Mouse (Mus musculus) heart, embryonic 10.5 days (tissue): ENCODE results near the gene Apod. TPM values are rescaled to one million over a fixed set of nuclear protein-coding genes. Genes with fewer than 3 reads are reported as not detected.

Experiments
- DNase-seq: peaks from one replicate; pipeline ENCODE4 v3.0.0-alpha.2; 2017; ENCODE audit warnings: low spot score
- H3K27ac ChIP-seq: fragments of 300-500 bp; sonication (generic); 2 replicates; pipeline ENCODE4 v1.5.1; 2016; ENCODE audit warnings: mild to moderate bottlenecking
- H3K27me3 ChIP-seq: fragments of 300-500 bp; sonication (generic); 2 replicates; pipeline ENCODE4 v1.6.1; 2016; ENCODE audit warnings: mild to moderate bottlenecking; ENCODE audit not compliant: poor library complexity, insufficient read depth, severe bottlenecking
- H3K36me3 ChIP-seq: fragments of 300-500 bp; sonication (generic); 2 replicates; pipeline ENCODE4 v1.6.1; 2016; ENCODE audit warnings: mild to moderate bottlenecking, moderate library complexity
- H3K4me1 ChIP-seq: fragments of 300-500 bp; sonication (generic); 2 replicates; pipeline ENCODE4 v1.6.1; 2016; ENCODE audit warnings: mild to moderate bottlenecking
- H3K4me3 ChIP-seq: fragments of 300-500 bp; sonication (generic); 2 replicates; pipeline ENCODE4 v1.5.1; 2016; ENCODE audit warnings: mild to moderate bottlenecking, moderate library complexity
- H3K9me3 ChIP-seq: fragments of 300-500 bp; sonication (generic); 2 replicates; pipeline ENCODE4 v1.6.1; 2016; ENCODE audit warnings: mild to moderate bottlenecking, moderate library complexity
- WGBS: fragments of 180-500 bp; shearing (Covaris S2); methylation state at CpG from one replicate; pipeline ENCODE4 v1.1.7; 2016; 5-methylcytosine and 5-hydroxymethylcytosine counted together
- polyA plus RNA-seq: library from polyadenylated mRNA; unstranded; fragments of >200 nt; fragmentation: Nextera tagmentation; extraction: Ambion mirVana; gene quantifications from 2 replicates; pipeline ENCODE4 v1.2.1, GENCODE M21; 2016

Apod gene
- not detected in 2 replicates for polyA plus RNA-seq

DNA sequence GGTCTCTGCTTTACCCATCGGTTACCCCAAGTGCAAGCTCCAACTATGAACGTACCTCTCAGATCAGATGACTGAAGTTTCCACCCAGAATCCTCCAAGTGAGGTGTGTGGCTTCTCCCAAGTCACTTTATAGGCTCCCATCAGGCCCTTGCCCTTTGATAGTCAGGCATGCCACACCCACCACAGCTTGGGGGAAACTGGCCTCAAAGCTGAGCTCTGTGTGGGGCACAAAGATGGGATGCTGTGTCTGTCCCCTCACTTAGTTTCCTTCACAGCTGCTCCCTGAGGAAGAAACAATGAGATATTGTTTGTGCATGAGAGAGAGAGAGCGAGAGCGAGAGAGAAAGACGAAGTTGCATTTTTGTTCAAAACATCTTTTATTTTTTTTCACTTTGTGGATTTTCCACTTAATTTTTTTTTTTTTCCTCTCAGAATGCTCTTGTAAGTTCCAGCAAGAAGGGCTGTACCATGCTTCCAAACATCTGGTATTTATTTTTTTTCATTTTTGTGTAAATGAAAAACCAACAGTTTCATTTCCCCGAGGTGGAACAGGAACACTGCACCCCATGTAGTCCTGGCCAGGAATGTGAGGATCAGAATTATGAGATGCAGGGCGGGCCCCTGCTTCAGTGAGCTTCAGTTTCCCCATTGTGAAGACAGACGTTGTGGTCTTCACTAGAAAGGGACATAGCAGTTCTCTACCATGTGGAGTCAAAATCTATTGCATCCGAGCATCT lies at the start of gene Apod:
Gene Apod (minus strand): TSS at position 312 of the 737 bp plus-strand sequence.
- no peak for DNase-seq
- WGBS, result 70% methylated on average over 9 of the region's 9 CpGs
- H3K27ac ChIP-seq, result no peak within 1 kb of the TSS

GRCm38 (mm10) chr16:31363685-31364436 lies 49.3 kb upstream of the Apod start:
- Histone ChIP-seq H3K36me3 (no peaks in the 10 kb centered on the region), H3K9me3 (no peaks in the 10 kb centered on the region), H3K27ac (no peak overlapping the region), H3K4me1 (peaks cover 13% of the 10 kb centered on the region), H3K27me3 (no peaks in the 10 kb centered on the region), H3K4me3 (no peak overlapping the region)
- peak; percentile 74 for DNase-seq
- WGBS, result 64% methylated on average over 11 of the region's 11 CpGs

More for the DNA sequence above, at the start of gene Apod:
- H3K4me1 ChIP-seq, result no peaks in the 10 kb centered on the region
- H3K27me3 ChIP-seq, result 0 out of 2 replicates have a peak, but pooled peaks cover 3% of the 10 kb centered on the region
- no peaks in the 10 kb centered on the region for H3K9me3 ChIP-seq
- H3K4me3 ChIP-seq, result no peak within 1 kb of the TSS
- H3K36me3 ChIP-seq, result no peaks in the 10 kb centered on the region

- Histone ChIP-seq H3K27me3 (no peaks in the 10 kb centered on the region), H3K4me3 (peak overlapping the region; percentile 46; the same call in 1 of the 2 replicates), H3K27ac (peak overlapping the region; percentile 78; the same call in 1 of the 2 replicates), H3K36me3 (no peaks in the 10 kb centered on the region), H3K4me1 (peaks cover 21% of the 10 kb centered on the region), H3K9me3 (no peaks in the 10 kb centered on the region)
- DNase-seq, result no peak
- WGBS, result 43% methylated on average over 5 of the region's 5 CpGs
These were observed 44.9 kb upstream of the Apod start for GRCm38 (mm10) chr16:31359542-31359941.

GRCm38 (mm10) chr16:31358991-31359390 lies 44.4 kb upstream of the Apod start:
- no peaks in the 10 kb centered on the region for H3K27me3 ChIP-seq
- H3K36me3 ChIP-seq, result no peaks in the 10 kb centered on the region
- peak overlapping the region; percentile 46 for H3K4me3 ChIP-seq
- H3K9me3 ChIP-seq, result no peaks in the 10 kb centered on the region
- no peak for DNase-seq
- H3K4me1 ChIP-seq, result peaks cover 26% of the 10 kb centered on the region
- H3K27ac ChIP-seq, result peak overlapping the region; percentile 78
- WGBS, result 10% methylated on average over 9 of the region's 9 CpGs

- 16% methylated on average over 15 of the region's 15 CpGs for WGBS
- no peak for DNase-seq
- Histone ChIP-seq H3K9me3 (no peaks in the 10 kb centered on the region), H3K36me3 (no peaks in the 10 kb centered on the region), H3K4me3 (peak overlapping the region; percentile 46), H3K4me1 (peaks cover 27% of the 10 kb centered on the region), H3K27me3 (no peaks in the 10 kb centered on the region), H3K27ac (no peak overlapping the region)
These were observed 44.0 kb upstream of the Apod start for GRCm38 (mm10) chr16:31358576-31358975.

GRCm38 (mm10) chr16:31355882-31356281 lies 41.3 kb upstream of the Apod start:
- Histone ChIP-seq H3K27me3 (no peaks in the 10 kb centered on the region), H3K9me3 (no peaks in the 10 kb centered on the region), H3K27ac (no peak overlapping the region), H3K4me1 (peaks cover 27% of the 10 kb centered on the region), H3K4me3 (no peak overlapping the region), H3K36me3 (no peaks in the 10 kb centered on the region)
- no peak for DNase-seq
- WGBS, result 65% methylated on average over 6 of the region's 6 CpGs

DNA sequence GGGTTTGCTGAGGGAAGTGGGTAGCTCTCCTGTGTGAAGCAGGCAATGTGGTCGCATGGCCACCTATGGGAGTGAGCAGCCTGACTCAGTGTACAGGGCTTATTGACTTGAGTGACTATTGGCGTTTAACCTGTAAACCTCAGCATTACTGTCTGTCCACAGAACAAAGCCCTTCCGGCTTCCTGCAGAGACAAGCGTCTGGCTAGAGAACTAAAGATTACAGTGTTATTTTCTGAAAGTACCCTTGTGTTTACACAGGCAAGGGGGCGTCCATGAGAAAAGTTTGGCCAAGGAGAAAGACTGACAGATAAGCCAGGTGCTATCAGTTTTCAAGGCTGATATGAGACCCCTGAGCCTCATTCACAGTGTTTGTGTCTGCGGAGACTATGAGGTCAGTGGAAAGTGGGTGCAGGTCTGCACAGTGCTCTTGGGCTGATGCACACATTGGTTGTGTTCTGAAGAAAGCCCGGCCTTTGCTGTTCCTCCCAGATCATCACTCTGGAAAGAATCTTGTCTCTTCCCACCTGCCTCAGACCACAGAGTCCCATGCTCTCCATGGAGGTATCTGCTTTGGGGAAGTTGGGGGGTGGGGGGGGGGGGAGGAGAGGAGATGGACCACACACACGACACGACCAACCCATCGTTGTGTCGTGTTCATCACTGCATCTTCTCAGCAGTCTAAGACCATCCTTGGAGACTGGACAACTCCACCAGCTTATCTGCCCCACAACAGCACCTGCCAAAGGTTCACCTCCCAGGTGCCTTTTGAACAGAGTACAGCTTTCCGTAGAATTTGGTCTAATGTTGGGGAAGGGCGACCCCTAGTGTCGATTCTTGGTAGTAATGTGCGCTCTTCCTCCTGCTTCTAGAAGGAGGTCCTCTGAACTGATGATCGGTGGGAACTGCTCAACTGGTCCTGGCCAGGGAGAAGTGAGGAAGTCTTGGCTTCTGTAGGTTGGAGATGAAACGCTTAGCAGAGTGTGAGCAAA lies 40.0 kb upstream of the Apod start:
- whole genome bisulfite sequencing, result 22% methylated on average over 17 of the region's 17 CpGs
- Histone ChIP-seq H3K36me3 (no peaks in the 10 kb centered on the region), H3K4me1 (peaks cover 22% of the 10 kb centered on the region), H3K4me3 (no peak overlapping the region), H3K9me3 (no peaks in the 10 kb centered on the region), H3K27me3 (no peaks in the 10 kb centered on the region), H3K27ac (no peak overlapping the region)
- peak; percentile 84 for DNase-seq

- DNase-seq, result no peak
- Histone ChIP-seq H3K9me3 (no peaks in the 10 kb centered on the region), H3K27ac (no peak overlapping the region), H3K27me3 (no peaks in the 10 kb centered on the region), H3K4me1 (peaks cover 10% of the 10 kb centered on the region), H3K36me3 (no peaks in the 10 kb centered on the region), H3K4me3 (no peak overlapping the region)
- 66% methylated on average over 4 of the region's 4 CpGs for WGBS
These were observed 38.4 kb upstream of the Apod start for GRCm38 (mm10) chr16:31352996-31353395.

DNA sequence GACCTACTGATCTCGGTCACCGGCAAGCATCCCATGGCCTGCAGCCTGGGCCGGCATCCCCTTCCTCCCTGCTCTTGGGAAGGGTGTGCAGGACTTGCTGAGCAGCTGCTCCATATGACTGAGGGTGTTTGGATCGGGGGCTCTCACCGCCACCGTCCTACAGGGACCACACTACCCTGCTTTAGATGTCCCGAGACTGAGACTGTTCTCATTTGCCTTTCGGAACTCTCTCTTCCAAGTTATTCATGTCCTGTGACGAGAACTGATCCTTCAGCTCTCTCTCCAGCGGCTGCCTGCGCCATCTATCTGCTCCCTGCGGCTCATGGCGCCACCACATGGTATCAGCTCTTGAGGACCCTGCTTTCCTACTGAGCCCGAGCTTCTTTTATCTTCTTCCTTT lies 33.0 kb upstream of the Apod start:
- Histone ChIP-seq H3K36me3 (no peaks in the 10 kb centered on the region), H3K9me3 (no peaks in the 10 kb centered on the region), H3K4me3 (peak overlapping the region; percentile 44), H3K27ac (no peak overlapping the region), H3K4me1 (peaks cover 2% of the 10 kb centered on the region; the same call in 1 of the 2 replicates), H3K27me3 (no peaks in the 10 kb centered on the region)
- 12% methylated on average over 14 of the region's 14 CpGs for whole genome bisulfite sequencing
- no peak for DNase-seq

DNA sequence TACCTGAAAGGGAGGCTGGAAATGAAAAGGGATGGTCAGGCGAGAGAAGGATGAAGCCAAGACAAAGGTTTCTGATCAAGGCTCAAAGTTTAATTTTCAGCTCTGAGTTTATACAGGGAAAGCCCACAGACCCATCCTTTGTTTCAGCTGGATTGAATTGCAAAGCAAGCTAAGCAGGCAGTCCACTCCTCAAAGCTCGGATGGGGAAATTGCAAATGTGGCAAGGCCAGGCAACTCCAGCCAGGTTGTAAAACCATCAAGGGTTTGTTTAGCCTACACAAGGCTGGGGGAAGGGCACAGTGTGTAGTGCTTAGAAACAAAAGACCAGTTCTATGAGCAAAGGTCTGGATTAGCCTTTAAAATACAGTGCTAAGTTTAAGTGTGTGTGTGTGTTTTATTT lies 28.4 kb upstream of the Apod start:
- DNase-seq, result no peak
- no peaks in the 10 kb centered on the region for H3K27me3 ChIP-seq
- no peak overlapping the region for H3K27ac ChIP-seq
- H3K36me3 ChIP-seq, result no peaks in the 10 kb centered on the region
- H3K4me3 ChIP-seq, result no peak overlapping the region
- 37% methylated on average over 2 of the region's 2 CpGs for WGBS
- H3K9me3 ChIP-seq, result no peaks in the 10 kb centered on the region
- H3K4me1 ChIP-seq, result peaks cover 4% of the 10 kb centered on the region; the same call in 1 of the 2 replicates

DNA sequence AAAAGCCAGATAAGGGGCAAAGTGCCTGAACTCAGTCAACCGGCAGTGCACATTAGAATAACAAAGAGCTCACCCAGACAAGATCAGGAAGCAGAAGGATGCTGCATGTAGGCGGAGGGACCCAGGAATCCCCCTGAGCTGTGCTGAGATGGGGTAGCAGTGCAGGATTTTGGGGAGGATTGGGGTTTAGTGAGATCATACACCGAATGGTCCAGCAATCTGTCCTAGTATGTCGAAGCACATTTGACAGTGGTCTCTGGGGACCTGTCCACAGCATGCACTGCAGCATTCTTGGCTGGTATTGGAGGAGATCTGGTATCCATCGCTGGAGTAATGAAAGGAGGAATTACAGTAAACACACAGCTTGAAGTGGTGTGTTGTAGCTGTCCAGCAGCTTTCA lies 27.9 kb upstream of the Apod start:
- H3K4me1 ChIP-seq, result peaks cover 4% of the 10 kb centered on the region; the same call in 1 of the 2 replicates
- H3K27ac ChIP-seq, result no peak overlapping the region
- no peaks in the 10 kb centered on the region for H3K9me3 ChIP-seq
- no peaks in the 10 kb centered on the region for H3K27me3 ChIP-seq
- no peak overlapping the region for H3K4me3 ChIP-seq
- DNase-seq, result no peak
- 25% methylated on average over 5 of the region's 5 CpGs for WGBS
- no peaks in the 10 kb centered on the region for H3K36me3 ChIP-seq

DNA sequence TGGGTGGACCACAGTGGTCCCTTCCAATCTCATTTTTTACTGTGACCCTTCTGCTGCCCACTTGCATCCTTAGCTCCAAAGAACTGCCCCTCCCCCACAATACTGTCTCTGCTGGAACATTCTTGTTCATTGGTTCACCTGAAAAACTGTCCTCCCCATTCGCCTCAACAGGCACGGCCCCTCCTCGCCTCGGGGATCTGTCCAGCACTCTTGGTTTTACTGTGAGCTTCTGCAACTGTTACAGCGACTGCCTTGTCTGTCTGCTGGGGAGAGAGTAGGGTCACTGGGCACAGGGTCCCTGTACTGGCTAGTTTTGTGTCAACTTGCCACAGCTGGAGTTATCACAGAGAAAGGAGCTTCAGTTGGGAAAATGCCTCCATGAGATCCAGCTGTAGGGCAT lies 24.7 kb upstream of the Apod start:
- DNase-seq, result no peak
- Histone ChIP-seq H3K36me3 (no peaks in the 10 kb centered on the region), H3K9me3 (no peaks in the 10 kb centered on the region), H3K4me1 (peaks cover 4% of the 10 kb centered on the region; the same call in 1 of the 2 replicates), H3K4me3 (no peak overlapping the region), H3K27ac (no peak overlapping the region), H3K27me3 (peaks cover 4% of the 10 kb centered on the region; the same call in 1 of the 2 replicates)
- 28% methylated on average over 5 of the region's 5 CpGs for WGBS
